Mouse (Mus musculus): ENCODE data around the gene Metrnl.

DNA sequence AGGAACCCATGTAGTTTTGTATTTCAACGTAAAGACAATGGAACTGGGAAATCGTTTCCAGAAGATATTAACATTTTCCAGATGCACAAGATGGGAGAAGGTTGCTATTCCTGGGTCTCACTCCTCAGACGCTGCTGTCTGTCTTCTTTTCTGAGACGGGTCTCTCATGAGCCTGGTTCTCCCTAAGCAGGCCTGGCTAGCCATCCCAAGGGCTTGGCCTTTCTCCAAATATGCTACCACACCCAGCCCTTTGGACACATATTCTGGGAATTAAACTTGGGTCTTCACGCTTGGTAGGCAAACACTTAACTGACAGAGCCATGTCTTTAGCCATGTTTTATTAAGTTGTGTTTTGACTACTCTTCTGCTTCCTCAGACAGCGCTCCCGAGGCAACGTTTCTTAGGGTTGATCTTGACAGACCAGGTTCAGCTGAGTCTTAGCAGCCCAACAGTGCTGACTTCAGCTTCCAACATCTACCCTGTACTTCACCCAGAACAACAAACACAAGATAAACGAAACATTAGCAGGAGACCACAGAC is 46.9 kb upstream of the Metrnl start:
- no peak for TF ChIP-seq CTCF (IDR thresholded peaks at IDR 0.05; ENCODE audit: insufficient read depth, low read depth, low read length)
- no peak for TF ChIP-seq POLR2A (IDR thresholded peaks at IDR 0.05; ENCODE audit: insufficient read depth, low read depth, low read length)

Measured in olfactory bulb, adult 2 months (tissue).